In the genomic region with DNA sequence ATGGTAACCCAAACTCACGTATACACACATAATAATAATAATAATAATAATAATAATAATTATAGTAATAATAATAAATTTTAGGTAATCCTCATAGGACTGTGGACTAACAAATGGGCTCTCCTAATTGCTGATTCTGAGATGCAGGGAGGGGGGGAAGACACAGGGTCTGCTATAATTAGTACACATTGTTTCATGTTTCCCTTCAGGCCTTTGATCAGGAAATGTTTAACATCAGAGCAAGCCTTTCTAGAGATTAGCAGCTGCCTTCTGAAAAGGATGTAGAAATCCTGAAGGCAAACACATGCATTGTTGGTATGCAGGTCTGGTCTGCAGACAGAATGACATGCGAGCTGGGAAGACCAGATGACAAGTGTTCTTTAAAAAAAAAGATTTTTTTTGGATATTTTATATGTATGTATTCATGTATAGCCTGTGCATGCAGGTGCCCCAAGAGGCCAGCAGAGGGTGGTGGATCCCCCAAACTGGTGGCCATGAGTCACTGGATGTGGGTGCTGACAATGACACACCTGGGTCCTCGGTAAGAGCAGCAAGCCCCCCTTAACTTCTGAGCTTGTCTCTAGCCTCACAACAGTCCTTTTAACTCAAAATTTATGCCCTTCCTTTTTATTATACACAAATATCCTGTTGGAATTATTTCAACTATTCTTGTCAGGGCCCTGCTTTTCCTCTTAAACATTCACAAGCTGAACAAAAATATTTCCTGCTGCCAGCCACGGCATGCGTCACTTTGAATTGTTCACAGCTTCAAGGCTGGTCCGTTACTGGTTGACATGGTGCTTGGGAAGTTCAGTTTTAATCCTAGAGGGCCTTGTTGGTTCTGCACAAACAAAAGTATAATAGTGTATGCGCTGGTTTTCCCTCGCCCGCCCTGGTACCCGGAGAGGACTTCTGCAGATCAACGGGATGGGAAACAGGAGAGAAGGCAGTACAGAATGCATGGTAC, we compare ENCODE assay signal across 9 mouse cellular contexts.
DNase-seq lines count a peak whose midpoint lies in the region; ATAC-seq and TF ChIP-seq lines count a peak whose summit lies in the region.
"Had no signal": no experiment of that assay in that cellular context is flagged by ENCODE, and none has a peak within 500 bp of the region (broad histone marks: within the 10 kb centered on the region; RNA-seq: fewer than 3 reads in every experiment).

No protein-coding gene starts in this region.

- peak; percentile 42 for TF ChIP-seq CTCF in hindbrain, postnatal 0 days (IDR thresholded peaks at IDR 0.05; ENCODE audit: low read depth)
- peak; percentile 38 for TF ChIP-seq CTCF in intestine, postnatal 0 days (IDR thresholded peaks at IDR 0.05; ENCODE audit: low read depth)

- H3K4me1 ChIP-seq in hindbrain, postnatal 0 days (ENCODE audit: insufficient read depth, low read length): no peaks in the 10 kb centered on the region
- H3K4me1 ChIP-seq in hindbrain, embryonic 14.5 days (replicated peaks; ENCODE audit: control insufficient read depth, insufficient read depth, low read length): peaks cover 5% of the 10 kb centered on the region; the same call in 1 of the 2 replicates
- no peaks in the 10 kb centered on the region for H3K4me1 ChIP-seq in intestine, postnatal 0 days (replicated peaks; ENCODE audit: control insufficient read depth, insufficient read depth, low read length)
- H3K4me1 ChIP-seq: megakaryocyte, embryonic 14.5 days had no signal

- H3K27me3 ChIP-seq in hindbrain, postnatal 0 days (ENCODE audit: insufficient read depth, low read length): no peaks in the 10 kb centered on the region
- H3K27me3 ChIP-seq in hindbrain, embryonic 14.5 days (ENCODE audit: control insufficient read depth, insufficient read depth, low read length): no peaks in the 10 kb centered on the region
- H3K27me3 ChIP-seq in intestine, postnatal 0 days (replicated peaks; ENCODE audit: control insufficient read depth, insufficient read depth, low read length): no peaks in the 10 kb centered on the region

- H3K9ac ChIP-seq in hindbrain, postnatal 0 days (replicated peaks; ENCODE audit: low read length): no peak overlapping the region
- H3K9ac ChIP-seq in hindbrain, embryonic 14.5 days: no peak overlapping the region
- H3K9ac ChIP-seq in intestine, postnatal 0 days (ENCODE audit: low read depth, low read length): no peak overlapping the region

- H3K36me3 ChIP-seq in hindbrain, postnatal 0 days (ENCODE audit: insufficient read depth, low read length): no peaks in the 10 kb centered on the region
- H3K36me3 ChIP-seq in hindbrain, embryonic 14.5 days (replicated peaks; ENCODE audit: control insufficient read depth, insufficient read depth): no peaks in the 10 kb centered on the region
- no peaks in the 10 kb centered on the region for H3K36me3 ChIP-seq in intestine, postnatal 0 days (ENCODE audit: control insufficient read depth, insufficient read depth)

- 68% methylated on average over 11 of the region's 11 CpGs for WGBS in hindbrain, postnatal 0 days
- WGBS in hindbrain, embryonic 14.5 days: 79% methylated on average over 11 of the region's 11 CpGs
- WGBS in intestine, postnatal 0 days: 64% methylated on average over 11 of the region's 11 CpGs

- no peaks in the 10 kb centered on the region for H3K9me3 ChIP-seq in hindbrain, postnatal 0 days (ENCODE audit: low read length)
- no peaks in the 10 kb centered on the region for H3K9me3 ChIP-seq in hindbrain, embryonic 14.5 days (ENCODE audit: control insufficient read depth, low read length)
- no peaks in the 10 kb centered on the region for H3K9me3 ChIP-seq in intestine, postnatal 0 days (ENCODE audit: control insufficient read depth)
- H3K9me3 ChIP-seq: megakaryocyte, embryonic 14.5 days had no signal

- no peak overlapping the region for H3K27ac ChIP-seq in hindbrain, postnatal 0 days
- H3K27ac ChIP-seq in hindbrain, embryonic 14.5 days: no peak overlapping the region
- H3K27ac ChIP-seq in intestine, postnatal 0 days (ENCODE audit: low read depth, low read length): no peak overlapping the region

- ATAC-seq in hindbrain, postnatal 0 days: 0 out of 2 replicates have a peak, but pooled peaks have one; percentile 59
- ATAC-seq in hindbrain, embryonic 14.5 days (ENCODE audit: low FRiP score): no peak
- no peak for ATAC-seq in intestine, postnatal 0 days
- peak; percentile 90 for ATAC-seq in megakaryocyte-erythroid progenitor cell, adult 5-6 weeks (replicated peaks; ENCODE audit: low FRiP score, low TSS enrichment, poor library complexity, severe bottlenecking)

- no peak for DNase-seq in hindbrain, postnatal 0 days (ENCODE audit: low spot score)
- no peak for DNase-seq in hindbrain, embryonic 14.5 days (ENCODE audit: low spot score)
- DNase-seq in adrenal gland, postnatal 14 days: peak; percentile 65
- no peak for DNase-seq in layer of hippocampus, postnatal 36 days
- DNase-seq in frontal cortex, postnatal 36 days (ENCODE audit: low spot score in 2 of 2): no peak
- DNase-seq in spleen, postnatal 4 days (ENCODE audit: low spot score in 2 of 2): no peak

- no peak overlapping the region for H3K4me2 ChIP-seq in hindbrain, postnatal 0 days (ENCODE audit: low read depth, low read length)
- H3K4me2 ChIP-seq in hindbrain, embryonic 14.5 days (replicated peaks): no peak overlapping the region
- no peak overlapping the region for H3K4me2 ChIP-seq in intestine, postnatal 0 days (replicated peaks; ENCODE audit: low read depth)

- H3K4me3 ChIP-seq in hindbrain, postnatal 0 days (ENCODE audit: low read length): no peak overlapping the region
- no peak overlapping the region for H3K4me3 ChIP-seq in hindbrain, embryonic 14.5 days (replicated peaks; ENCODE audit: low read length)
- no peak overlapping the region for H3K4me3 ChIP-seq in intestine, postnatal 0 days (ENCODE audit: low read depth, low read length)
- H3K4me3 ChIP-seq: megakaryocyte, embryonic 14.5 days had no signal

Comparison
In these comparisons a context has a peak if more than half of its experiments do, and no peak if none do; other contexts are left out.
1. ATAC-seq: peak in hindbrain, postnatal 0 days (single experiment) and megakaryocyte-erythroid progenitor cell, adult 5-6 weeks (single experiment); none in hindbrain, embryonic 14.5 days (single experiment) and intestine, postnatal 0 days (single experiment).